Mouse (Mus musculus) forebrain, embryonic 10.5 days (tissue): ENCODE results near the gene Apc2. TPM values are rescaled to one million over a fixed set of nuclear protein-coding genes. Genes with fewer than 3 reads are reported as not detected.

Experiments used
- DNase-seq: peaks from one replicate; pipeline ENCODE4 v3.0.0-alpha.2; 2017; ENCODE audit warnings: low spot score; ENCODE audit errors: extremely low spot score
- H3K27ac ChIP-seq: fragments of 300-500 bp; sonication (generic); 2 replicates; pipeline ENCODE4 v1.5.1; 2016; ENCODE audit warnings: mild to moderate bottlenecking
- H3K27me3 ChIP-seq: fragments of 300-500 bp; sonication (generic); 2 replicates; pipeline ENCODE4 v1.6.1; 2016; ENCODE audit warnings: mild to moderate bottlenecking; ENCODE audit not compliant: poor library complexity, severe bottlenecking
- H3K36me3 ChIP-seq: fragments of 300-500 bp; sonication (generic); replicated peaks from 2 replicates; pipeline ENCODE4 v1.6.1; 2016; ENCODE audit warnings: mild to moderate bottlenecking, moderate library complexity
- H3K4me1 ChIP-seq: fragments of 300-500 bp; sonication (generic); 2 replicates; pipeline ENCODE4 v1.6.1; 2016
- H3K4me3 ChIP-seq: fragments of 300-500 bp; sonication (generic); 2 replicates; pipeline ENCODE4 v1.5.1; 2016; ENCODE audit warnings: mild to moderate bottlenecking, moderate library complexity
- H3K9me3 ChIP-seq: fragments of 300-500 bp; sonication (generic); 2 replicates; pipeline ENCODE4 v1.6.1; 2016; ENCODE audit warnings: mild to moderate bottlenecking, moderate library complexity
- WGBS: fragments of 180-500 bp; shearing (Covaris S2); methylation state at CpG from one replicate; pipeline ENCODE4 v1.1.7; 2016; 5-methylcytosine and 5-hydroxymethylcytosine counted together
- microRNA-seq: library from miRNA; unstranded; fragments of <30 nt; microRNA quantifications from one replicate; pipeline ENCODE4, GENCODE M21; 2017
- polyA plus RNA-seq: library from polyadenylated mRNA; unstranded; fragments of >200 nt; fragmentation: Nextera tagmentation; extraction: Ambion mirVana; gene quantifications from 2 replicates; pipeline ENCODE4 v1.2.1, GENCODE M21; 2016

Apc2 gene
- polyA plus RNA-seq, 1 experiment from 2014 or later = 27.0 TPM

GRCm38 (mm10) chr10:80365736-80366135, 70.0 kb downstream of the Apc2 start:
- H3K27ac ChIP-seq = no peak overlapping the region
- no peak overlapping the region for H3K4me3 ChIP-seq
- no peaks in the 10 kb centered on the region for H3K36me3 ChIP-seq
- DNase-seq = no peak
- peaks cover 62% of the 10 kb centered on the region for H3K27me3 ChIP-seq
- H3K9me3 ChIP-seq = 0 out of 2 replicates have a peak, but pooled peaks cover 5% of the 10 kb centered on the region
- H3K4me1 ChIP-seq = peaks cover 9% of the 10 kb centered on the region
- 73% methylated on average over 6 of the region's 6 CpGs for WGBS

Small RNA genes lying within 50 kb of the gene (microRNA-seq; reads per million reads assigned to microRNA genes)
- gene Mir6911 = not detected

Other genes starting within 250 kb of the Apc2 start
- 670 and 692 TPM in 2 replicates for gene Gpx4, start 248.8 kb upstream of the Apc2 start, polyA plus RNA-seq
- gene Sbno2, start 190.4 kb upstream of the Apc2 start, polyA plus RNA-seq = 14.7 and 15.6 TPM in 2 replicates
- 14.4 and 18.1 TPM in 2 replicates for gene Stk11, start 180.2 kb upstream of the Apc2 start, polyA plus RNA-seq
- gene Atp5d, start 157.3 kb upstream of the Apc2 start, polyA plus RNA-seq = 495 and 498 TPM in 2 replicates
- 6.8 and 7.3 TPM in 2 replicates for gene Cbarp, start 155.1 kb upstream of the Apc2 start, polyA plus RNA-seq
- gene Midn, start 147.7 kb upstream of the Apc2 start, polyA plus RNA-seq = 19.1 and 19.8 TPM in 2 replicates
- 90.9 and 116 TPM in 2 replicates for gene Cirbp, start 130.0 kb upstream of the Apc2 start, polyA plus RNA-seq
- 9.8 and 10.7 TPM in 2 replicates for gene 1600002K03Rik, start 123.0 kb upstream of the Apc2 start, polyA plus RNA-seq
- gene Efna2, start 116.5 kb upstream of the Apc2 start, polyA plus RNA-seq = 23.2 and 24.2 TPM in 2 replicates
- 89.4 and 98.3 TPM in 2 replicates for gene Mum1, start 69.5 kb upstream of the Apc2 start, polyA plus RNA-seq
- gene Ndufs7, start 46.9 kb upstream of the Apc2 start, polyA plus RNA-seq = 309 and 314 TPM in 2 replicates
- gene Gamt, start 35.0 kb upstream of the Apc2 start, polyA plus RNA-seq = 18.3 and 19.1 TPM in 2 replicates
- 48.2 and 52.3 TPM in 2 replicates for gene Dazap1, start 34.5 kb upstream of the Apc2 start, polyA plus RNA-seq
- gene Rps15, start 3.5 kb upstream of the Apc2 start, polyA plus RNA-seq = 1,138 and 1,144 TPM in 2 replicates
- 56.4 and 60.2 TPM in 2 replicates for gene 2310011J03Rik, start 24.6 kb downstream of the Apc2 start, polyA plus RNA-seq
- 5.7 and 6.7 TPM in 2 replicates for gene Pcsk4, start 33.5 kb downstream of the Apc2 start, polyA plus RNA-seq
- gene Reep6, start 34.0 kb downstream of the Apc2 start, polyA plus RNA-seq = 7.7 and 9.1 TPM in 2 replicates
- 0.27 and 0.54 TPM in 2 replicates for gene Adamtsl5, start 52.4 kb downstream of the Apc2 start, polyA plus RNA-seq
- gene Plk5, start 60.5 kb downstream of the Apc2 start, polyA plus RNA-seq = 0.43 and 0.71 TPM in 2 replicates
- 6.8 and 7.0 TPM in 2 replicates for gene Mex3d, start 91.7 kb downstream of the Apc2 start, polyA plus RNA-seq
- gene Mbd3, start 103.6 kb downstream of the Apc2 start, polyA plus RNA-seq = 343 and 346 TPM in 2 replicates
- gene Uqcr11, start 110.9 kb downstream of the Apc2 start, polyA plus RNA-seq = 625 and 631 TPM in 2 replicates
- gene Tcf3, start 137.7 kb downstream of the Apc2 start, polyA plus RNA-seq = 191 and 199 TPM in 2 replicates
- gene Onecut3, start 198.9 kb downstream of the Apc2 start, polyA plus RNA-seq = 0.05 and 0.07 TPM in 2 replicates
- gene Atp8b3, start 243.1 kb downstream of the Apc2 start, polyA plus RNA-seq = 0.51 and 0.71 TPM in 2 replicates